Mouse (Mus musculus) kidney, adult 2 months (tissue): ENCODE data around the gene Sema6b.

Source experiments
- CTCF ChIP-seq: fragments of 200-500 bp; conservative IDR thresholded peaks from 2 replicates; pipeline ENCODE4 v1.5.1; 2011; ENCODE audit warnings: low read depth, mild to moderate bottlenecking, control low read depth, low read length, moderate library complexity, mixed read lengths; ENCODE audit not compliant: insufficient read depth, insufficient read length
- POLR2A ChIP-seq: fragments of 200-500 bp; IDR thresholded peaks from one replicate; pipeline ENCODE4 v1.6.1; 2011; ENCODE audit warnings: low read depth, low read length, control low read depth

DNA sequence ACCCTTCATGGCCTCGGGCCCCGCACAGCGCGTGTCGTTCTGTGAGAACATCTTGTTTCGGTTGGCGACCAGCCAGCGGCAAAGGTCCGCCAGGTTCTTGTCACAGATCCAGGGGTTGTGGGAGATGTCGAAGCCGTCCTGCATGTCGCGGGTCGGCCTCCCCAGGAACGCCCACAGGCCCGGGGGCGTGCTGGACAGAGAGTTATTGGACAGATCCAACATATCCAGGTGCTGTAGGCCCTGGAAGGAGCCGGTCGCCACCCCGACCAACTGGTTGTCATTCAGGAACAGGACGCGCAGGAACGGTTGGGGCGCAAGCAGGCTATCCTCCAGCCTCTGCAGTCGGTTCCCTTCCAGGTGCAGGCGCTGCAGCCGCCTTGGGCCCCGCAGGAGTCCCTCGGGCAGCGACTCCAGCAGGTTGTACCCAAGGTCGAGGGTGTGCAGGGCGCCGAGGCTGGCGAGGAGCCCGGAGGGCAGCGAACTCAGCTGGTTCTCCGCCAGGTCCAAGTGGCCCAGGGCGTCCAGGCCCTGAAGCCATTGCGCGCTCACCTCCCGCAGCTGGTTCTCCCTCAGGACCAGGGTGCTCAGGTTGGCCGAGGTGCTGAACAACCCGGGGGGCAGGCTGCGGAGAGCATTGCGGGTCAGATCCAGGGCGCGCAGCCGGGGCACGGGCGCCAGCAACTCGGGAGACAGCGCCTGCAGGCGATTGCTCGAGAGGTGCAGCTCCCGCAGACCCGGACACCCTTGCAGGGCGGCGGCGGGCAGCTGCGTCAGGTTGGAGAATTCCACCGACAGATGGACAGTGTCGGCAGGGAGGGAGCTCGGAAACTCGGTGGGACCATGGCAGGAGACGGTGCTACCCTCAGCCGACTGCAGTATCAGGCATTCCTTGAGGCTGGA, 19.9 kb downstream of the Sema6b start:
- TF ChIP-seq CTCF = no peak
- TF ChIP-seq POLR2A = no peak
